Mouse (Mus musculus) hindbrain, embryonic 11.5 days (tissue): Measurements from ENCODE around the gene Rassf5. TPM values are rescaled to one million over a fixed set of nuclear protein-coding genes. Genes with fewer than 3 reads are reported as not detected.

Experiments used
- ATAC-seq: fragments of 200-750 bp; cut with Nextera tagmentation; 2 replicates; pipeline ENCODE4 v1.8.0; 2017; ENCODE audit warnings: mild to moderate bottlenecking, moderate TSS enrichment, moderate library complexity; ENCODE audit not compliant: low FRiP score
- DNase-seq: peaks from one replicate; pipeline ENCODE4 v3.0.0-alpha.2; 2015; ENCODE audit warnings: low spot score
- H3K27ac ChIP-seq: fragments of 300-500 bp; sonication (generic); 2 replicates; pipeline ENCODE4 v1.5.1; 2014; ENCODE audit warnings: mild to moderate bottlenecking, low read depth, low read length
- H3K27me3 ChIP-seq: fragments of 300-500 bp; sonication (generic); 2 replicates; pipeline ENCODE4 v1.6.1; 2014; ENCODE audit warnings: mild to moderate bottlenecking, low read length, moderate library complexity, mixed read lengths; ENCODE audit not compliant: control insufficient read depth, insufficient read depth
- H3K36me3 ChIP-seq: fragments of 300-500 bp; sonication (generic); 2 replicates; pipeline ENCODE4 v1.6.1; 2014; ENCODE audit warnings: mild to moderate bottlenecking, low read length, moderate library complexity, mixed read lengths; ENCODE audit not compliant: control insufficient read depth, insufficient read depth
- H3K4me1 ChIP-seq: fragments of 300-500 bp; sonication (generic); replicated peaks from 2 replicates; pipeline ENCODE4 v1.6.1; 2014; ENCODE audit warnings: low read length, mixed read lengths; ENCODE audit not compliant: control insufficient read depth, insufficient read depth
- H3K4me2 ChIP-seq: fragments of 300-500 bp; sonication (generic); replicated peaks from 2 replicates; pipeline ENCODE4 v1.6.1; 2014; ENCODE audit warnings: mild to moderate bottlenecking, low read depth, low read length
- H3K4me3 ChIP-seq: fragments of 300-500 bp; sonication (generic); 2 replicates; pipeline ENCODE4 v1.5.1; 2014; ENCODE audit warnings: low read depth, low read length
- H3K9ac ChIP-seq: fragments of 300-500 bp; sonication (generic); 2 replicates; pipeline ENCODE4 v1.6.1; 2014; ENCODE audit warnings: low read depth, low read length
- H3K9me3 ChIP-seq: fragments of 300-500 bp; sonication (generic); 2 replicates; pipeline ENCODE4 v1.6.1; 2016; ENCODE audit warnings: low read length; ENCODE audit not compliant: control insufficient read depth
- WGBS: fragments of 180-500 bp; shearing (Covaris S2); extraction: QIAGEN DNeasy Blood & Tissue Kit; methylation state at CpG from one replicate; pipeline ENCODE4 v1.1.7; 2014; 5-methylcytosine and 5-hydroxymethylcytosine counted together
- polyA plus RNA-seq: library from polyadenylated mRNA; unstranded; fragments of >200 nt; fragmentation: Nextera tagmentation; extraction: Ambion mirVana; gene quantifications from 2 replicates; pipeline ENCODE4 v1.2.1, GENCODE M21; 2014

Rassf5 gene
- polyA plus RNA-seq, 1 experiment from 2014 or later = 1.5 TPM

DNA sequence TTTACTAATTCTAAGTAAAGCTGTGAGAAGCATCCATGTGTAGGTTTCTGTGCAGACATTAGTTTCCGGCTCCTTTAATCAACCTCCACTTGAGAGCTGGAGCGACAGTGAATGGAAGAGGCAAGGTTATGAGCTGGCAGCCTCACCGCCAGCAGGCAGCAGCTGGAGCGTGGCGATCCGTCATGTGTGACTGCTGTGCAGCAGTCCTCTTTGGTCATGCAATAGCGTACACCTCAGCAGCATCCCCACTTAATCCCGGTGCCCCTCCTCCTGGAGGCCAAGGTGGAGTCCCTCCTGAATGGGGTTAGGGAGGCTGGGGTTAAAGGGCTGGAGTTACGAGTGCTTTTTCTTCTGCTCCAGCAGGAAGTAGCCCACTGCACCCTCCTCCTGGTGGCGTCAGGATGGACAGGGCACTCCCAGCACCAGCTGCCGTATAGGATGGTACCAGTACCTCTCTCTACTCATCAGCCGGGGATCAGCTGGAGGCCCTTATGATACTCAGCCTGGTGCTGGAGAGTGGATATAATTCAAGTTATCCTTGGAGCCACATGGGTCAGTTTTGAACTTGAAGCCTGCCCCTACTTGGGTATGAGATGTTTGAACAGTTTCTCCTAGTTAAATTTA, 20.1 kb downstream of the Rassf5 start:
- Histone ChIP-seq H3K9ac (no peak overlapping the region), H3K27me3 (no peaks in the 10 kb centered on the region), H3K27ac (no peak overlapping the region), H3K4me2 (no peak overlapping the region), H3K9me3 (no peaks in the 10 kb centered on the region), H3K4me1 (no peaks in the 10 kb centered on the region), H3K4me3 (no peak overlapping the region), H3K36me3 (no peaks in the 10 kb centered on the region)
- WGBS = 72% methylated on average over 12 of the region's 12 CpGs
- peak; percentile 59; the same call in 1 of the 2 replicates for ATAC-seq
- no peak for DNase-seq

DNA sequence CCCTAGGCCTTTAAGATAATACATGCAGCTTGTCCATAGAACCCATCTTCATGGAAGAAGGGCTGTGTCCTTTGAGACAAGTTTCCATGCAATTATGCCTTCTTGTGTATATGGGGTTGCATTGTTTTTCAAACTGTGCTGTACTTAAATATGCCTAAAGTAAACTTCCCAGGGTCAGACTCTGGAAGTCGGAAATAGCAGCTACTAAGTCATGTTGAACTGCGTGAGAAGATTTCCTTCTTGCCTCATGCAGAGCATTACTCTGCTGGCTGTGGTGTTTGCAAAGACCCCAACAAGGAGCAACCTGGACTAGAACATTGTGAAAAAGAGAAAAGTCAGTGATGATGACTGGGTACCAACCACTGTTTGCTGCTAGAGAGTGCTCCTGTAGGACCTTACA, 21.7 kb downstream of the Rassf5 start:
- no peaks in the 10 kb centered on the region for H3K36me3 ChIP-seq
- H3K9me3 ChIP-seq = no peaks in the 10 kb centered on the region
- H3K4me2 ChIP-seq = no peak overlapping the region
- H3K27me3 ChIP-seq = no peaks in the 10 kb centered on the region
- H3K4me1 ChIP-seq = no peaks in the 10 kb centered on the region
- H3K27ac ChIP-seq = no peak overlapping the region
- DNase-seq (no peak), ATAC-seq (no peak)
- no peak overlapping the region for H3K9ac ChIP-seq
- H3K4me3 ChIP-seq = no peak overlapping the region
- WGBS = 93% methylated on average over 2 of the region's 2 CpGs

DNA sequence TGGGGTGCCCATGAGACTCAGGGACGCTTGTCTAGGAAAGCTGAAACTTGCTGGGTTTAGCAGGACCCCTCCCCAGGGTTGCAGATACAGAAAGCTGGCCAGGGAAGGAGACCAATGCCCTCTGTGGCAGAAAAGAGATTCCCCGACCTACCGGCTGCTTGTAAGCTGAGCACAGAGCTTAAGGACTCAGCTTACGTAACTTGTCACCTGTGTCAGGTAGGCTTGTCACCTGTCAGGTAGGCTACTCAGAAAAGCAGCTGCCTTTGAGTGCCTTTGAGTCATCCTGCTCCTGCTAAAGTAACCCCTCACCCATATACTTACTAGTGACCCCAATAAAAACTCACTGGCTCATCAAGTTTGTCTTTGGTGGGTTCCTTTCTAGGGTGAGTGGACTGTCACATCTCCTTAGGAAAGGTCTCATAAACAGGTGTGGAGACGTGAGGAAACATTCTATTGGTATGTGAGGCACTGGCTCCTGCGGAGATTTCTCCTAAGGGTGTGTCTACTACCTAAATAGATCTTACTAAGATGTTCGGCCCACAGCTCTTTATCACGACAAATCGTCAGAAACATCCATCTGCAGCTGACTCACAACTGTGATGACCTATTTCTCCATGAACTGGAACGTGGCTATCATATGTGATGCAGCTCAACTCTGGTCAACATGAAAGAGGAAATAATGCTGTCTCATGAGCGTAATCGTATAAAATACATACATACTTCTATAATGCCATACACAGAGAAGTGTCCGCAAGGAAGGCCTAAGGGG, 23.1 kb downstream of the Rassf5 start:
- Histone ChIP-seq H3K4me2 (no peak overlapping the region), H3K27me3 (no peaks in the 10 kb centered on the region), H3K36me3 (no peaks in the 10 kb centered on the region), H3K9me3 (no peaks in the 10 kb centered on the region), H3K27ac (no peak overlapping the region), H3K9ac (no peak overlapping the region), H3K4me3 (no peak overlapping the region), H3K4me1 (no peaks in the 10 kb centered on the region)
- ATAC-seq = no peak
- 90% methylated on average over 13 of the region's 13 CpGs for WGBS
- no peak for DNase-seq

- Histone ChIP-seq H3K27me3 (no peaks in the 10 kb centered on the region), H3K36me3 (no peaks in the 10 kb centered on the region), H3K4me1 (no peaks in the 10 kb centered on the region), H3K9me3 (no peaks in the 10 kb centered on the region), H3K4me2 (no peak overlapping the region), H3K27ac (no peak overlapping the region), H3K4me3 (no peak overlapping the region), H3K9ac (no peak overlapping the region)
- DNase-seq = no peak
- 92% methylated on average over 11 of the region's 11 CpGs for WGBS
- ATAC-seq = no peak
Observed at GRCm38 (mm10) chr1:131218933-131219332, 26.1 kb downstream of the Rassf5 start.

DNA sequence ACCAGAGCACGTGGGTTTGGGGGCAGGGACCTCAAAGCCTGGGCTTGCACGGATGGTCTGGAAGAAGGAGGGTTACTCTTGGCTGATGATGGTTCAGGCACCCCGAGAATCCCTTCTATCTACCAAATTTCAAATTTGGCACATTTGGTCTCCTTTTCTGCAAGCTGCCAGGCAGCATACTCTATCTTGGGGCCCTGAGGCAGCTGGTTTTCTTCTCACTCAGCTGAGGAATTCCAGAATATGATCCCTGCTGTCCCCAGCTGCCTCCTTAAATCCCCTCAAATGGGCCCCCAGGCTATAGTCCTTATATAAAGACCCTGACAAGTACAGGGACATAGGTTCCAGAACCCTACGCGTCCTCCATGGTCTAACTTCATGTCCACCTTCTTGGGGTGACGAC, 31.7 kb downstream of the Rassf5 start:
- ATAC-seq = no peak
- H3K4me3 ChIP-seq = no peak overlapping the region
- no peak overlapping the region for H3K4me2 ChIP-seq
- no peaks in the 10 kb centered on the region for H3K27me3 ChIP-seq
- H3K9ac ChIP-seq = no peak overlapping the region
- no peak overlapping the region for H3K27ac ChIP-seq
- WGBS = 86% methylated on average over 6 of the region's 6 CpGs
- no peaks in the 10 kb centered on the region for H3K36me3 ChIP-seq
- H3K9me3 ChIP-seq = no peaks in the 10 kb centered on the region
- DNase-seq = no peak
- no peaks in the 10 kb centered on the region for H3K4me1 ChIP-seq

GRCm38 (mm10) chr1:131212956-131213355, 32.1 kb downstream of the Rassf5 start:
- WGBS = 80% methylated on average over 5 of the region's 5 CpGs
- ATAC-seq = no peak
- Histone ChIP-seq H3K4me3 (no peak overlapping the region), H3K36me3 (no peaks in the 10 kb centered on the region), H3K4me1 (no peaks in the 10 kb centered on the region), H3K9ac (no peak overlapping the region), H3K27me3 (no peaks in the 10 kb centered on the region), H3K4me2 (no peak overlapping the region), H3K27ac (no peak overlapping the region), H3K9me3 (no peaks in the 10 kb centered on the region)
- no peak for DNase-seq

GRCm38 (mm10) chr1:131211655-131212054, 33.4 kb downstream of the Rassf5 start:
- WGBS = 93% methylated on average over 1 of the region's 1 CpGs
- Histone ChIP-seq H3K36me3 (no peaks in the 10 kb centered on the region), H3K4me1 (no peaks in the 10 kb centered on the region), H3K4me2 (no peak overlapping the region), H3K4me3 (no peak overlapping the region), H3K9ac (no peak overlapping the region), H3K27me3 (no peaks in the 10 kb centered on the region), H3K9me3 (no peaks in the 10 kb centered on the region), H3K27ac (no peak overlapping the region)
- ATAC-seq (no peak), DNase-seq (no peak)

DNA sequence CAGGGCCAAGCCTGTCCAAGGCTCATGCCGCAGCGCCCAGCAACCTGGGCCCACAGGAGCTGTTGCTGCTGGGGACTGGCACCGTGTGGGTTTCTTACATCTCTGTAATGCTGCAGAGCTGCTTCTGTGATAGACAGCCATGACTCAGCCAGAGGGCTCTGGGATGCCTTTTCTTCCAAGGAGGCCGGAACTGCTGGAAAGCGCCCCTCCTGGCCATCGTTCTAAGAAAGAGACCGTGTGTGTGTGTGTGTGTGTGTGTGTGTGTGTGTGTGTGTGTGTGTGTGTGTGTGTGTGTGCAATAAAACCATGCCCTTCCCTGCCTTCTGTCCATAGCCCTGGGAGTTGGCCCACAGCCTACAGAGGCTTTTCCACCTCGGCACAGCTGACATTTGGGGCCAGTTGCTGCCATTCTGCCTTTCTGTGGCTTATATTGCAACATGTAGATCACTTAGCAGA, 35.1 kb downstream of the Rassf5 start:
- ATAC-seq = no peak
- no peak overlapping the region for H3K4me3 ChIP-seq
- H3K36me3 ChIP-seq = no peaks in the 10 kb centered on the region
- DNase-seq = no peak
- no peaks in the 10 kb centered on the region for H3K9me3 ChIP-seq
- no peak overlapping the region for H3K27ac ChIP-seq
- no peak overlapping the region for H3K9ac ChIP-seq
- H3K4me1 ChIP-seq = no peaks in the 10 kb centered on the region
- H3K4me2 ChIP-seq = no peak overlapping the region
- no peaks in the 10 kb centered on the region for H3K27me3 ChIP-seq
- 78% methylated on average over 8 of the region's 8 CpGs for whole genome bisulfite sequencing

DNA sequence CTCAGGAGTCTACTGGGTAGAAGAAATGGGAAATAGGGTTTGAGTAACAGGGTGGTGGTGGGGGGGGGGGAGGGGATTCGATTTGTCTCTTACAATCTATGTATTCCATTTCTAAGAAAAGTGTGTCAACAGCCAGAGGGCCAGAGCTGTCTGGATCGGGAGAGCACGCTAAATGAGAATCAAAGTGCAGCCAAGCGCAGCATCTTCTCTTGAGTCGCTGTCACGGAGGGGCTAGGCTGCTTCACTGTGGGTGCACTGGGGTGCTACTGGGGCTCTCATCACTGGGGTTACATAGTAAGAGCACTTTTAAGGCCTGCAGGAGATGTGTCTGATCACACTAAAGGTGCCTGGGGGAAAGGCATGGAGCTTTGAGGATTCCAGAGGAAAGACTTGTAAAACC, 36.3 kb downstream of the Rassf5 start:
- Histone ChIP-seq H3K36me3 (no peaks in the 10 kb centered on the region), H3K4me3 (no peak overlapping the region), H3K4me2 (no peak overlapping the region), H3K27me3 (no peaks in the 10 kb centered on the region), H3K9ac (no peak overlapping the region), H3K27ac (no peak overlapping the region), H3K4me1 (no peaks in the 10 kb centered on the region), H3K9me3 (no peaks in the 10 kb centered on the region)
- ATAC-seq (no peak), DNase-seq (no peak)
- WGBS = 82% methylated on average over 6 of the region's 6 CpGs
